17 mouse cellular contexts compared by ENCODE assay signal in the genomic region with DNA sequence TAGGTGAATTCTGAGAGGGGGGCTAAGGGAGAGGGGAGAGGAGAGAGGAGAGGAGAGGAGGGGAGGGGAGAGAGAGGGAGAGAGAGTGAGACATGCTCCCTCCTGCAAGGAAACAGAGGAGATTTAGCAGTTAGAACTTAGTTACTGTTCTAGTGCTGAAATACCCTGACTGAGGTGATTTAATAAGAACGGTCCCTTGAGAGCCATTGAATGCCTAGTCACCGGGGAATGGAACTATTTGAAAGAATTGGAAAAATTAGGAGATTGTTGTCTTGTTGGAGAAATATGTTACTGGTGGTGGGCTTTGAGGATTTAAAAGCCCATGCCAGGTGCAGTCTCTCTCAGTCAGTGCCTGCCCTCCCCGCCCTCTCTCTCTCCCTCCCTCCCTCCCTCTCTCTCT.
"Had no signal": no experiment of that assay in that cellular context is flagged by ENCODE, and none has a peak within 500 bp of the region (broad histone marks: within the 10 kb centered on the region; RNA-seq: fewer than 3 reads in every experiment).

No protein-coding gene starts in this region.

- H3K36me3 ChIP-seq: liver, embryonic 15.5 days; lung, embryonic 15.5 days; midbrain, embryonic 13.5 days; midbrain, embryonic 15.5 days; neural tube, embryonic 12.5 days; stomach, embryonic 15.5 days had no signal

- DNase-seq: liver, postnatal 0 days; lung, adult 2 months; lung, postnatal 10 days; lung, postnatal 36 days; right cerebral cortex, postnatal 14 days; thymus, adult 2 months; thymus, postnatal 25 days; thymus, postnatal 4 days had no signal

- H3K4me3 ChIP-seq: liver, embryonic 15.5 days; lung, embryonic 15.5 days; megakaryocyte, embryonic 14.5 days; midbrain, embryonic 13.5 days; midbrain, embryonic 15.5 days; neural tube, embryonic 12.5 days; stomach, embryonic 15.5 days had no signal

- ATAC-seq: liver, postnatal 0 days; midbrain, embryonic 15.5 days had no signal

- H3K9ac ChIP-seq: liver, embryonic 15.5 days; liver, postnatal 0 days; lung, embryonic 15.5 days; midbrain, embryonic 13.5 days; midbrain, embryonic 15.5 days; neural tube, embryonic 12.5 days; stomach, embryonic 15.5 days had no signal

- H3K27ac ChIP-seq: liver, embryonic 15.5 days; lung, embryonic 15.5 days; macrophage; midbrain, embryonic 13.5 days; midbrain, embryonic 15.5 days; neural tube, embryonic 12.5 days; stomach, embryonic 15.5 days; stomach, postnatal 0 days had no signal

- H3K4me1 ChIP-seq: lung, embryonic 15.5 days; midbrain, embryonic 13.5 days; midbrain, embryonic 15.5 days; neural tube, embryonic 12.5 days; stomach, embryonic 15.5 days had no signal

- H3K9me3 ChIP-seq: liver, embryonic 15.5 days; lung, embryonic 15.5 days; midbrain, embryonic 13.5 days; midbrain, embryonic 15.5 days; neural tube, embryonic 12.5 days; stomach, embryonic 15.5 days had no signal

- H3K27me3 ChIP-seq: liver, embryonic 15.5 days; lung, embryonic 15.5 days; megakaryocyte, embryonic 14.5 days; midbrain, embryonic 13.5 days; midbrain, embryonic 15.5 days; neural tube, embryonic 12.5 days; stomach, embryonic 15.5 days had no signal

- H3K4me2 ChIP-seq: liver, embryonic 15.5 days; lung, embryonic 15.5 days; midbrain, embryonic 13.5 days; midbrain, embryonic 15.5 days; neural tube, embryonic 12.5 days; stomach, embryonic 15.5 days had no signal
